Mouse (Mus musculus): ENCODE results near the gene Olfr286. TPM values are rescaled to one million over a fixed set of nuclear protein-coding genes. Genes with fewer than 3 reads are reported as not detected.

Gene Olfr286
- polyA plus RNA-seq (2014; fragmentation: Nextera tagmentation; extraction: Ambion mirVana), result not detected in 2 replicates

DNA sequence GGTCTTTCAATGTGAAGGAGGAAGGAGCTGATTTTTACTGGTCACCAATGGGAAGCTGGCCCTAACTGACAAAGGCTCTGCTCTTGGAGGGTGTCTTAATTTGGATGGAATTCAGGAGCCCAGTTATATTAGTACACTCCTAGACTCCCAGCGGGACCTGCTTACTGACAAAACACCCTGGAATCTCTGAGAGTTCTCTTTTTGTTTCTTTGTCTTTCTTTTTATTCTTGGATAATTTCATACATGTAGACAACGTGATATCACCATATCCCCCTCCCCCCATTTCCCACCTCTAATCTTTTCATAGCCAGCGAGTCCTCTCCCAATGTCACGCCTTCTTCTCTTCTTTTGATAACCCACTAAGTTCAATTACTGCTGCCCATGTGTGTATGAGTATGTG lies at the start of gene Olfr286:
Gene Olfr286, minus strand, starts transcription at position 101 of the 400 bp plus-strand sequence.
- Histone ChIP-seq H3K4me2 (replicated peaks) (no peak within 1 kb of the TSS), H3K4me3 (replicated peaks; ENCODE audit: low read length) (no peak within 1 kb of the TSS), H3K9me3 (ENCODE audit: control insufficient read depth, low read length) (0 out of 2 replicates have a peak, but pooled peaks cover 4% of the 10 kb centered on the region), H3K9ac (no peak within 1 kb of the TSS), H3K4me1 (replicated peaks; ENCODE audit: control insufficient read depth, insufficient read depth, low read length) (no peaks in the 10 kb centered on the region), H3K27ac (no peak within 1 kb of the TSS), H3K27me3 (ENCODE audit: control insufficient read depth, insufficient read depth, low read length) (no peaks in the 10 kb centered on the region), H3K36me3 (replicated peaks; ENCODE audit: control insufficient read depth, insufficient read depth) (no peaks in the 10 kb centered on the region)
- WGBS, result 88% methylated on average over 4 of the region's 4 CpGs
- no peak for DNase-seq (ENCODE audit: low spot score)
- no peak for ATAC-seq (ENCODE audit: low FRiP score)

DNA sequence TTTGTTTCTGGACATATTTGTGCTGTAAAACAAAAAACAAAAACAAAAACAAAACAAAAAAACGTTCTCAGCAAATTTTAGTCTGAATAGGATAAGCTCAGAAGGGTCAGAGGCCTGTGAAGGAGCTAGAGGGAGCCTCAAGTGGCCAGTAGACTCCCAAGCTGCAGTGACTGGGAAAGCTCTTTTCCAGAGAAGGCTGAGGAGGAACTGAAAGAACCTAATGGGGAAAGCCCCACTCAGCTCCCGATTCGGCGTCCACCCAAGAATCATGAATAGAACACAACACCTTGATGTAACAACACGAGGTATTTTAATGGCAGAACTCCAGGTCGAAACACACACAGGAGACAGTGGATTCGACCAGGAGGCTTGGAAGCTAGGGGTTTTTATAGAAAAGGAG lies 23.5 kb upstream of the Olfr286 start:
- H3K27me3 ChIP-seq (ENCODE audit: control insufficient read depth, insufficient read depth, low read length), result no peaks in the 10 kb centered on the region
- DNase-seq (ENCODE audit: low spot score), result no peak
- no peaks in the 10 kb centered on the region for H3K36me3 ChIP-seq (replicated peaks; ENCODE audit: control insufficient read depth, insufficient read depth)
- H3K9me3 ChIP-seq (ENCODE audit: control insufficient read depth, low read length), result no peaks in the 10 kb centered on the region
- no peak overlapping the region for H3K4me2 ChIP-seq (replicated peaks)
- no peaks in the 10 kb centered on the region for H3K4me1 ChIP-seq (replicated peaks; ENCODE audit: control insufficient read depth, insufficient read depth, low read length)
- no peak for ATAC-seq (ENCODE audit: low FRiP score)
- H3K4me3 ChIP-seq (replicated peaks; ENCODE audit: low read length), result no peak overlapping the region
- 91% methylated on average over 7 of the region's 7 CpGs for WGBS
- H3K9ac ChIP-seq, result no peak overlapping the region
- no peak overlapping the region for H3K27ac ChIP-seq

- DNase-seq (ENCODE audit: low spot score) (no peak), ATAC-seq (ENCODE audit: low FRiP score) (no peak)
- 90% methylated on average over 8 of the region's 8 CpGs for WGBS
- Histone ChIP-seq H3K9me3 (ENCODE audit: control insufficient read depth, low read length) (no peaks in the 10 kb centered on the region), H3K4me1 (replicated peaks; ENCODE audit: control insufficient read depth, insufficient read depth, low read length) (no peaks in the 10 kb centered on the region), H3K4me2 (replicated peaks) (no peak within 1 kb of the TSS), H3K4me3 (replicated peaks; ENCODE audit: low read length) (no peak within 1 kb of the TSS), H3K9ac (no peak within 1 kb of the TSS), H3K27ac (no peak within 1 kb of the TSS), H3K36me3 (replicated peaks; ENCODE audit: control insufficient read depth, insufficient read depth) (no peaks in the 10 kb centered on the region), H3K27me3 (ENCODE audit: control insufficient read depth, insufficient read depth, low read length) (no peaks in the 10 kb centered on the region)
These were observed 22.9 kb upstream of the Olfr286 start, which contains the start of gene H1fnt for GRCm38 (mm10) chr15:98257193-98257592. H1fnt (minus strand) TSS chr15:98257293.

DNA sequence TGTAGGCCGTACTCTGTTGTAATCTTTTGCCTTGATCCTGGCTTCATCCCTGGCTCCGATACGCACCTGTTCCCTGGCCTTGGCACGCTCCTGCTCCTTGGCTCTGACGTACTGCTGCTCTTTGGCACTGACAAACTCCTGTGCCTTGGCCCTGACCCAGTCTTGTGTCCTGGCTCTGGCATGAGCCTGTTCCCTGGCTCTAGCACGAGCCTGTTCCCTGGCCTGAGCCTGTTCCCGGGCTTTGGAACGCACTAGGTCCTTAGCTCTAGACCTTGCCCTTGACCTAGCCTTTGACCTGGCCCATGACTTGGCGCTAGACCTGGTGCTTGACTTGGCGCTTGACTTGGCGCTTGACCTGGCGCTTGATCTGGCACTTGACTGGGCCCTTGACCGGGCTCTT lies 22.0 kb upstream of the Olfr286 start:
- WGBS, result 94% methylated on average over 13 of the region's 13 CpGs
- no peaks in the 10 kb centered on the region for H3K36me3 ChIP-seq (replicated peaks; ENCODE audit: control insufficient read depth, insufficient read depth)

GRCm38 (mm10) chr15:98235442-98235841 lies 1.2 kb upstream of the Olfr286 start:
- Histone ChIP-seq H3K4me1 (replicated peaks; ENCODE audit: control insufficient read depth, insufficient read depth, low read length) (no peaks in the 10 kb centered on the region), H3K9me3 (ENCODE audit: control insufficient read depth, low read length) (0 out of 2 replicates have a peak, but pooled peaks cover 4% of the 10 kb centered on the region), H3K9ac (no peak overlapping the region), H3K4me2 (replicated peaks) (no peak overlapping the region), H3K4me3 (replicated peaks; ENCODE audit: low read length) (no peak overlapping the region), H3K27me3 (ENCODE audit: control insufficient read depth, insufficient read depth, low read length) (no peaks in the 10 kb centered on the region), H3K36me3 (replicated peaks; ENCODE audit: control insufficient read depth, insufficient read depth) (no peaks in the 10 kb centered on the region), H3K27ac (no peak overlapping the region)
- no peak for ATAC-seq (ENCODE audit: low FRiP score)
- WGBS, result 90% methylated on average over 4 of the region's 4 CpGs
- DNase-seq (ENCODE audit: low spot score), result no peak

More for the DNA sequence above, 22.0 kb upstream of the Olfr286 start:
- DNase-seq (ENCODE audit: low spot score) (no peak), ATAC-seq (ENCODE audit: low FRiP score) (no peak)
- Histone ChIP-seq H3K4me2 (replicated peaks) (no peak overlapping the region), H3K9me3 (ENCODE audit: control insufficient read depth, low read length) (no peaks in the 10 kb centered on the region), H3K27me3 (ENCODE audit: control insufficient read depth, insufficient read depth, low read length) (no peaks in the 10 kb centered on the region), H3K27ac (no peak overlapping the region), H3K9ac (no peak overlapping the region), H3K4me3 (replicated peaks; ENCODE audit: low read length) (no peak overlapping the region), H3K4me1 (replicated peaks; ENCODE audit: control insufficient read depth, insufficient read depth, low read length) (no peaks in the 10 kb centered on the region)

DNA sequence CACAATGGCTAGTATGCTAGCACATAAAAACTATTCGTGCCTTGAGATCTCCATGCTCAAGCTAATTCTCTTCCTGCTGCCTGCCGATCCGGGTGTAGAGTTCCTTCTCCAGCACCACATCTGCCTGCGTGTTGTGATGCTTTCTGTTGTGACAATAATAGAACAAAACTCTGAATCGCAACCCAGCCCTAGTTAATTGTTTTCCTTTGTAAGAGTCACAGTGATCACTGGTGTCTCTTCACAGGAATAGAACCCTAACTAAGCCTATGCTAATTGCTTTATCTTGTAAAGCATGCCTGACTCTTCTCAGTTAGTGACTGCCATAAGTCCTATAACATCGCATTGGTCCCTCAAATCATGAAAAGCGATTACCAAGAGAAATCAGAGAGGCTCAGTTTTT lies 8.2 kb downstream of the Olfr286 start:
- ATAC-seq (ENCODE audit: low FRiP score) (no peak), DNase-seq (ENCODE audit: low spot score) (no peak)
- WGBS, result 80% methylated on average over 7 of the region's 7 CpGs
- no peak overlapping the region for H3K4me2 ChIP-seq (replicated peaks)
- no peaks in the 10 kb centered on the region for H3K27me3 ChIP-seq (ENCODE audit: control insufficient read depth, insufficient read depth, low read length)
- H3K9ac ChIP-seq, result no peak overlapping the region
- H3K4me1 ChIP-seq (replicated peaks; ENCODE audit: control insufficient read depth, insufficient read depth, low read length), result no peaks in the 10 kb centered on the region
- H3K27ac ChIP-seq, result no peak overlapping the region
- no peaks in the 10 kb centered on the region for H3K9me3 ChIP-seq (ENCODE audit: control insufficient read depth, low read length)
- no peak overlapping the region for H3K4me3 ChIP-seq (replicated peaks; ENCODE audit: low read length)
- H3K36me3 ChIP-seq (replicated peaks; ENCODE audit: control insufficient read depth, insufficient read depth), result no peaks in the 10 kb centered on the region

DNA sequence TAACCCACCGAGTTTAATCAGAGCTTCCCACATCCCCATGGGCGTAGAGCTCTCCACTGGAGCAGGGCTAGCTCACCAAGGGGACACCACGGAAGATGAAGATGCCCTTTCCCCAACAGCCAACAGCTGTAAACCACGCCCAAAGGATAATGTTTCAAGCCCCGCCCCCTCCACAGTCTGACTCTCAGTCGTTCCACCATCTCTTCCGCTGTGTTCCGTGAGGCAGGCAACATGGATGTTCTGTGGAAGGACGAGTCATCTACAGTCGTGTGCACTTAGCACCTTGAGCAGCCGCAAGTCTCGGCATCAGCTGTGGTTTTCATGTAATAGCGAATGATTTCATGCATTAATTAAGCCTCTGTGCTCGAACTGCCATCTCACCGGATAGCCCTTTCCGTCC lies 8.6 kb downstream of the Olfr286 start:
- no peak overlapping the region for H3K4me3 ChIP-seq (replicated peaks; ENCODE audit: low read length)
- H3K36me3 ChIP-seq (replicated peaks; ENCODE audit: control insufficient read depth, insufficient read depth), result no peaks in the 10 kb centered on the region
- no peaks in the 10 kb centered on the region for H3K9me3 ChIP-seq (ENCODE audit: control insufficient read depth, low read length)
- H3K27me3 ChIP-seq (ENCODE audit: control insufficient read depth, insufficient read depth, low read length), result no peaks in the 10 kb centered on the region
- no peak overlapping the region for H3K27ac ChIP-seq
- ATAC-seq (ENCODE audit: low FRiP score), result no peak
- no peak for DNase-seq (ENCODE audit: low spot score)
- no peaks in the 10 kb centered on the region for H3K4me1 ChIP-seq (replicated peaks; ENCODE audit: control insufficient read depth, insufficient read depth, low read length)
- H3K9ac ChIP-seq, result no peak overlapping the region
- H3K4me2 ChIP-seq (replicated peaks), result no peak overlapping the region
- WGBS, result 43% methylated on average over 16 of the region's 16 CpGs

GRCm38 (mm10) chr15:98222377-98222776 lies 11.9 kb downstream of the Olfr286 start:
- Histone ChIP-seq H3K36me3 (replicated peaks; ENCODE audit: control insufficient read depth, insufficient read depth) (no peaks in the 10 kb centered on the region), H3K4me1 (replicated peaks; ENCODE audit: control insufficient read depth, insufficient read depth, low read length) (no peaks in the 10 kb centered on the region), H3K4me3 (replicated peaks; ENCODE audit: low read length) (no peak overlapping the region), H3K9me3 (ENCODE audit: control insufficient read depth, low read length) (no peaks in the 10 kb centered on the region), H3K27me3 (ENCODE audit: control insufficient read depth, insufficient read depth, low read length) (no peaks in the 10 kb centered on the region), H3K9ac (no peak overlapping the region), H3K27ac (no peak overlapping the region), H3K4me2 (replicated peaks) (no peak overlapping the region)
- ATAC-seq (ENCODE audit: low FRiP score), result no peak
- no peak for DNase-seq (ENCODE audit: low spot score)

DNA sequence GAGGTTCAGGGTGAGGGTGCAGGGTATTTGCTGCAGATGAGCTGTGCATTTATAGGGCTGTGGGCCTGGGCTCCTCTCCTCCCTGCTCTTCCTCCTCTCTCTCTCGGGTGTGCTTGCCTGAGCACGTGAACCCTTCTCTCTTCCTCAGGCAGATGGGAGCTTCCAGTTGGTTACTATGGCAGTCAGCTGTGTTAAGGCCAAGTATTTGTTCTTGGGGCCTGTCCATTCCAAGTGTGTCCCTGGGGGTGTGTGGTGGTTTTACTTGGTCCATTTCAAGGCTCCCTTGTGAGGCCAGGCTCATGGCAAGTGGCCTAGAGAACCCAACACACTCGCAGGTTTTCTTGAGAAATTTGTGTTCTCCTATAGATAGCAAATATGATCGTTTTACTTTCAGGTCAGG lies 13.4 kb downstream of the Olfr286 start, which contains the start of the genes Gm44579 and Olfr287:
Gene Gm44579, minus strand, starts transcription at position 101 of the 400 bp plus-strand sequence.
Gene Olfr287, minus strand, starts transcription at position 180 of the 400 bp plus-strand sequence.
- Histone ChIP-seq H3K27me3 (ENCODE audit: control insufficient read depth, insufficient read depth, low read length) (no peaks in the 10 kb centered on the region), H3K27ac (no peak within 1 kb of the TSS), H3K4me1 (replicated peaks; ENCODE audit: control insufficient read depth, insufficient read depth, low read length) (no peaks in the 10 kb centered on the region), H3K9me3 (ENCODE audit: control insufficient read depth, low read length) (no peaks in the 10 kb centered on the region), H3K4me2 (replicated peaks) (no peak within 1 kb of the TSS), H3K4me3 (replicated peaks; ENCODE audit: low read length) (no peak within 1 kb of the TSS), H3K36me3 (replicated peaks; ENCODE audit: control insufficient read depth, insufficient read depth) (no peaks in the 10 kb centered on the region), H3K9ac (no peak within 1 kb of the TSS)
- no peak for DNase-seq (ENCODE audit: low spot score)
- WGBS, result 57% methylated on average over 4 of the region's 4 CpGs
- no peak for ATAC-seq (ENCODE audit: low FRiP score)

GRCm38 (mm10) chr15:98214130-98214529 lies 20.1 kb downstream of the Olfr286 start:
- H3K4me2 ChIP-seq (replicated peaks), result no peak overlapping the region
- no peak overlapping the region for H3K4me3 ChIP-seq (replicated peaks; ENCODE audit: low read length)
- H3K36me3 ChIP-seq (replicated peaks; ENCODE audit: control insufficient read depth, insufficient read depth), result no peaks in the 10 kb centered on the region
- H3K27me3 ChIP-seq (ENCODE audit: control insufficient read depth, insufficient read depth, low read length), result no peaks in the 10 kb centered on the region
- DNase-seq (ENCODE audit: low spot score) (no peak), ATAC-seq (ENCODE audit: low FRiP score) (no peak)
- H3K9me3 ChIP-seq (ENCODE audit: control insufficient read depth, low read length), result no peaks in the 10 kb centered on the region
- H3K4me1 ChIP-seq (replicated peaks; ENCODE audit: control insufficient read depth, insufficient read depth, low read length), result no peaks in the 10 kb centered on the region
- no peak overlapping the region for H3K27ac ChIP-seq
- WGBS, result 74% methylated on average over 5 of the region's 5 CpGs
- no peak overlapping the region for H3K9ac ChIP-seq

All from hindbrain, embryonic 14.5 days (tissue).